Mouse (Mus musculus): ENCODE measurements around the gene Grk6.

GRCm38 (mm10) chr13:55444286-55444936 lies 461 bp upstream of the Grk6 start:
- no peak for TF ChIP-seq CTCF (IDR thresholded peaks at IDR 0.05; ENCODE audit: low read depth)
- TF ChIP-seq EP300 (IDR thresholded peaks at IDR 0.05; ENCODE audit: low read depth): peak; percentile 32; the same call in 1 of the 2 replicates

Data from heart, postnatal 0 days (tissue).